Mouse (Mus musculus) urinary bladder, postnatal 10 days (tissue): Measurements from ENCODE around the gene Sema4b.

Experiments used
- DNase-seq: peaks from one replicate; pipeline ENCODE4 v3.0.0; 2022; ENCODE audit warnings: low spot score

The Sema4b gene

DNA sequence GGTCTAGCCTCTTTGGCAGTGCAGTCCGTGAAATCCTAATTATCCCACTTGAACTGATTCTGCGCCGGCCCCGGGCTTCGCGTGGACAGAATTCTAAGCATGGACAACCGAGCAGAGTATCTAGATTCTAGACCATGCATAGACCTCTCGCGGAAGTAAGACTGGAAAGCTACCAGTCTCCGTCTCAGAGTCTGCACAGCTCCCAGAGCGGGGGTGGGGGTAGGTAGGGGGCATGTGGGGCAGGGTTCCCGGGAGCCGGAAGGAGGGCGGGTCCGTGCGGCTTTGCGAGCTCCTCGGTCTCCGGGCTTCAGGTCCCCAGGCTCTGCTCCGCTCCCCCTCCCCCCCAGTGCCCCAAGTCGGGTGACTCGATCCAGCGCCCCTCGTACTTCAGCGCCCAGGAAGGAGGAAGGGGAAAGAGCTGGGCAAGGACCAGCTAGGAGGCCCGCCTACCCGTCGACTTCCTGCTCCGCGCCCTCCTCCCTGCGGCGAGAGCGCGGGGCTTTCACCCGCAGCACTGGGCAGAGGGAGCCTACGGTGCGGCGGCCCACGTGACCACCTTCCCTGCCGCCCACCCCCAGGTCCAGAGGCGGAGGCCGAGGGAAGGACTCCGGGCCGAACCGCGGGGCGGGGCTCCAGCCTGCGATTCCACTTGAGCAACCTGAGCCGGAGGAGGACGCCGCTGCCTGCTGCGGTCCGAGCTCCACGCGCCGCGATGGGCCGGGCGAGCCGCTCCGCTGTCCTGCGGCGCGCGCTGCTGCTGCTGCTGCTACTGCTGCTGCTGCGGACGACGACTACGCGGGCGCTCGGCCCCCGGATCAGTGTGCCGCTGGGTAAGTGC lies 11.5 kb downstream of the Sema4b start:
- DNase-seq = peak; percentile 49

DNA sequence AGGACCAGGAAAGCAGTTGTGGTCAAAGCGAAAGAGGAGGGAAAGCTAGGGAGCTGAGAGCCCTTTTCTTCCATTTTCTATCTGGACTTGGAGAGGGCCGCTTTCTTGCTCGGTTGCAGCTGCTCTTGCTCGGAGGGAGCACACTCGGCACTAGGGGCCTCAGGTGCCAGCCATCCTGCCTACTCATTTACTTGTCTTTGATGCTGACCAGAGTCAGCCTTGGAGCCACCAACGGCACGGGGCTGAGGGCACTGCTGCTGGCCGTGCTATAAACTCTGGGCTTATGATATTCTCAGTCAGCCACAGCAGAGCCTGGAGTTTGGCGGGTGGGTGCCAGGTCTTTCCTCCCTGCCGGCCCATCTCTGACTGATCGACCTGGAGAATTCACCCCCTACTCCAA lies 12.2 kb downstream of the Sema4b start:
- DNase-seq = no peak

DNA sequence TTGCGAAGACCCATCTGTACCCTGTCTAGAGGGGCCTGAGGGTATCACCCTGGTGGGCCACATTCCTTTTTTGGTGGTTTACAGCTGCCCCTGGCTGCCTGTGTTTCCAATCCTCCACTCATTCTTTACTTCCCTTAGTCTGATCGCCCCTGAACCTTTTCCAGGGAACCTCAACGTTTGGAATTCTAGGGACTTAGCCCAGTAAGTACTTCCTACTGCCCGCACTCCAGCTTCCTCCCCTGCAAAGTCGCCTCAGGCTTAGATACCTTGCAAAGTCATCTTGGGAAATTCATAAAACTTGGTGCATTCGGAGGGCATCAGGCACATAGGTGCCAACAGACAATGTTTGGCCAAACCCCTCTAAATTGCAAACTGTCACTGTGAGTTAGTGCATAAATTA lies 12.6 kb downstream of the Sema4b start:
- no peak for DNase-seq

DNA sequence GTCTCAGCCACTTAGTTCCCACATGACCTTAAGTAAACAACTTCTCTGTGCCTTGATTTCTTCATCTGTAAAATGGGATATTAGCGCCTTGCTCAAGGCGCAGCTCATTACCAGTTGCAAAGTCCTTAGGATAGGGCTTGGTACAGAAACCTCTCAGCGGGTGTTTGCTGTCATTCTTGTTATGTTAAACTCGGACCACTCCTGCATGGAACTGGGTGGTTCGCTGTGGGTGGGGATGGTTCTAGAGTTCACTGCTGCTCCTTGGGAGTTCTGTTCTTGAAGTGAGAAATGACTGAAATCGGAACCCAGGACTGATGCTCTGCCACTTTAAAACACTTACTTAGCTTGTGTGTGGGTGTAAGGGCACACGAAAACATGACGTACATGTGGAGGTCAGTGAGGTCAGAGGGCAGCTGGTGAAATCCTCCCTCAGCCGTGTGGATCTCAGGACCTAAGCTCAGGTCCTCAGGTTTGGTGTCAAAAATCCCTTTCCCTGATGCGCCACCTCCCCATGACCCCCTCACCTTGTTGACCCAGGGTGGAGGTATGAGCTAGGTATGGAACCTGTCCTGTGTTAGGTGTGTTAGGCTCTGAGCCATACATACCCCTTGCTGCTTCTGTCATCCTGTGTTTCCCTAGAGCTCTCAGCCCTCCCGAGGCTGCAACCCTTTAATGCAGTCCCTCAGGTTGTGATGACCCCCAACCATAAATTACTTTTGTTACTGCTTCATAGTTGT lies 13.4 kb downstream of the Sema4b start:
- DNase-seq = no peak

DNA sequence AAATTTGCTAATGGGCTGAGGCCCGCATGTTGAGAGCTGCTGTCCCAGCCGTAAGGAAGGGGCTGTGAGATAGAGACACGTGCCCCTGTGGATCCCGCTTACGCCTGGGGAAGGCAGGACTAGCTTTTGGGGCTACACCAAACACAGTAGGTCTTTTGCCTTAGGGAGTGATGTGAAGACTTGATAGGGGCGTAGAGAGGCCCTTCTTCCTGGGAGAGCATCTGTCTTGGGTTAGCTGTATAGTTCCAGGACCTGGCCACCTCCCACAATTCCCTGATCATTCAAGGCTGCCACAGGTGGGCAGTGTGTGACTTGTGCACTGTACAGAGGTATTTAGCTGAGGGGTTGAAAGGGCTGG lies 13.9 kb downstream of the Sema4b start:
- no peak for DNase-seq

DNA sequence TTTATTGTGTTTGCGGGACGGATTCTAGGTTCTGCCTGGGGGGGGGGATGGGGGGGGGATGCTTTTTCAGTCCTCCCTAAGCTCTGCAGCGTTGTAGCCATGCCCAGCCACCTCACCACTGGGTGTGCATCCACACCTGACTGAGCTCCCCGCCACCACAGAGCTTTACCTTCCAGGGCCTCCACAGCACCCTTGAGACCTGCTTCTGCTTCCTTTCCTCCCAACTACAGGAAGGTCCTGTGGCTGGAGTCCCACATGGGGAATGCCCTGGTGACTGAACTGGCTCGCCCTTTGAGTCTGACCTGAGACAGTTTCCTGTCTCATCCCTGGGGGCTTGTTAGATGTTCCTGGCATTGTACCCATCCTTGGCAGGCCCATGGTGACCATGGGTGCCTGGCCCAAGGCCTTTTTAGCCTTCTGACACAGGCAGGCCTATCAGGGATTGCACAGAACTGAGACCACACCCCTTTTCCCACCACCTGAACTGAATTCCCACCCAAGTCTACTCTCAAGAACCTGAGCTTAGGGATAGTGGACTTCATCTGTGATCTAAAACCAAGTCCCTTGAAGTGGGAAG lies 14.4 kb downstream of the Sema4b start:
- DNase-seq = no peak

DNA sequence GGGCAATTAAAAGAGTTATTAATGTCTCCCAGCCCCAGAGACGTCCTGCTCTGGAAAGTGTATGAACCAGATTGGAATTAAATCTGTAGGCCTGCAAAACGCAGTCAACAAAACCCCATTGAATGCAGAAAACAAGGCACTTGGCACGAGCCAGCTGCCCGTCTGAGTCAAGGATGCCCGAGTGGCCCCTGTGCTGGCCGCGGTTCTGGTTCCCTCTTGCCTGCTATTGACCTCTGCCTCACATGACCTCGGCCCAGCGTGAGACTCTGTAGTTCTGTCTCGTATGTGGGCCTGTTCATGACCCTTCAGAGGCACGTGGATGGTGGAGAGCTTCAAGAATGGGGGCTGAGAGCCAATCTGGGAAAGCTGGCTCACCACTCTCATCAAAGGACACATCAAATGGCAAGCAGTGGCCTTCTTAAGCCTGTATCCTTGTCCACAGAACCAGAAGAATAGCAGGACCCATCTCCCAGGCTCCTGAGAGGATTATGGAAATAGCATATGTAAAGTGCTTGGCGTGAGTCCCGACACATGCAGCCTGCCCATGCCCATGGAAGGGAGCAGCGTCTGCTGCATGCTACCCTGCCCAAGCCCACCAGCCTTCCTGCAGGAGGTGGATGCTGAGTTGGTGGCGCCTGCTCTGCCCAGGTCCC lies 15.4 kb downstream of the Sema4b start:
- DNase-seq = no peak

DNA sequence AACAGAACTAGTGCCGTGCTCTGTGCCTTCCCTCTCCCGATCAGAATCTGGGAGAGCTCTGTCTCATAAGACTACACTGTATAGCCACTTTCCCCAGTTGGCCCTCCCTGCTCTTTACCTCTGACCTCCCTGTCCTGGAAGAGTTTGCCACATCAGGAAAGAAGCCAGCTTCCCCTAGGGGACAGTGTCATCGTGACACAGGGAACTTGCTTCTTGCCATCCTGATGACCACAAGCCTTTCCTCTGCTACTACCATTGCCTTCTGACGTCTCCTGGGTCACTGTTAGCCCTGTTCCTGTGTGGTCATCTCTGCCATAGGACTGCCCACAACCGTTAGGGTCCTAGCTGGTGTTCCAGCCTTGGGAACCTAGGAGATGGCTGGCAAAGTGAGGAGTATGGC lies 16.3 kb downstream of the Sema4b start:
- DNase-seq = no peak

DNA sequence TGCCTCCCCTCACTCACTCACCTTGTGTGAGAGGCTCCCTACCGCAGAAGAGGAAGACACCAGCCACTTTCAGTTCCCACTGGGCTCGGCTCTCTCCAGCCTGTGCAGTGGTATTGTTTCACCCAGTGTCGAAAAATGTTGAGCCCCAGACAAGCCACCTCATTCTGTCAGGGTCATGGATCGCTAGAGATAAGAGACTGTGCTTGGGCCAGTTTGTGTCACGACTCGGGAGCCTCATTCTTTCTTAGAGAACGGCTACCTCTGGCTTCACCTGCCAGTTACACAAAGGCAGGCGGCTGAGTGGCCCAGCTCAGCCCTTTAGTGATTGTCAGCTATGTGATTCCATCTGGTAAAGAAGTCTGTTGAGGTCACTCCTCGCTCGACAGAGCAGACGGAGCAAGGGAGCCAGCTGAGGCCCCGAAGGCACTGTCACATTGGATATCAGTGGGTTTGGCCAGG lies 17.0 kb downstream of the Sema4b start:
- no peak for DNase-seq

DNA sequence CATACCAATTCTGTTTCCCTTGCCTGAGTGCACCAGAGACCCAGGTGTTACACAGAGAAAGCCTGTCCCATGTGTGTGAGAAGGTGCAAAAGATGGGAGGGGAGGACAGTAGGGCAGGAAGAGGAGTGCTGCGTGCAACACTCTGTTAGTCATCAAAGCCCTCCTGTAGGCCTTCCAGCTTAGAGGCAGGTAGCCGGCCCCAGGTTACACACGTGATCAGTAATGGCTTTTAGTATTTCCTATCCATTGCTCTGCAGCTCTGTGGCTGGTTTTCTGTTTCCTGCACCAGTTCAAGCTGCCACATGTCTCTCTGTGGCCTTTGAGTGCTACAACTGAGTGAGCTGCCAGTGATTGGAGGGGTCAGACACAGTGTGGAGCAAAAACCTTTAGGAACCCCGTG lies 17.7 kb downstream of the Sema4b start:
- no peak for DNase-seq

DNA sequence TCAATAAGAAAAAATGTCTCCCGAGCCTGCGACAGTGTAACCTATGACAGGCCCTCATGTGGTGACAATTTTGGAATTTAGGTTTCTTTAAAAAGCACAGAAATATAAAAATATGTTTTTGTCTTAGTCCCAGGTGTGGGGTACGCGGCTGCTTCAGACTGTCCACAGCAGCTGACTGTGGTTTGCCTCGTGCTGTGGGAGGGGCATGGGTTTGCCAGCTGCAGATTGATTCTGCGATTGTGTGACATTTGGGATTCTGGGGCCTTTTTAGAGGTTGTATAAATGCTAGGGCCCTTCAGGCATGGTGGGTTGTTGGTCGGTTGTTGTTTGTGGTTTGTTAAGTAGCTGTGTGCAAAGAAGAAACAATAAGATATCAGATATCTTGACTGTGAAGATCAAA lies 18.3 kb downstream of the Sema4b start:
- no peak for DNase-seq

DNA sequence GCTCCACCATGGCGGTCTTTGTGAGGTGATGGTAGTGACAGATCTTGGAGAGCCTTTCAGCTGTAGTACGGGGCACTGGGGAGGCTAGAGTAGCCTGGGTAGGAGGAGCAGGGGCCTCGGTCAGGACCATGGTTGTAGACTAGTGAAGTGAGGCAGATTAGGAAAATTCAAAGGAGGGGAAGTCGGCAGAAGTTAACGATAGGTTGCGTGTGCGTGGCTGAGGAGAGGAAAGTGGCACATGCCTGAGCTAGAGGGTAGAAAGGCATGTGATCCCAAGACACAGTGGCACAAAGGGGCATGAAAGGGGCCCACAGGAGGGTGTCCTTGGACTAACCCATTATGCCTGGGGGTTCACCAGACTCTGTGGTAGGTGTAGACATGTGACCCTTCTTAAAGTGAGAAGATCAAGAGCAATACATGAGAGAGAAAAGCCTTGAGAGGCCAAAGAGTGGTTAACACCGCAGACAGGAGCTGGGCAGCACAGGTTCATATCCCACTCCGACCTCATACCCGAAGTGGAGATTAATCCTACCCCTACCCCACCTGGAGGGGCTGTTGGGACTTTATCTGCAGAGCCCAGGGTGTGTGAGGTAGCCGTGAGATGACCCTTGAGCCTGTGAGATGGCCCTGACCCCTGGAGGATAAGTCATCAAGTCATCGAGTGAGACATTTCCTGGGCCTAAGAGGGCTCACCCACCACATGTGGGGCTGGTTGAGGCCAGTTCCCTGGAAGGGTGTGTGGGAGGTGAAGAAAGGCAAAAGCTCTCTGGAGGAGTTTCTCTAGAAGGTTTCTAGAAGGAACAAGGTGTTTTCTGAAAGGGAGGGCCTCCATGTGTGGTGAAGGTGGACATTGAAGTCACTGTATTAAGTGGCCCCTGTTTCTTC lies 19.3 kb downstream of the Sema4b start:
- no peak for DNase-seq

DNA sequence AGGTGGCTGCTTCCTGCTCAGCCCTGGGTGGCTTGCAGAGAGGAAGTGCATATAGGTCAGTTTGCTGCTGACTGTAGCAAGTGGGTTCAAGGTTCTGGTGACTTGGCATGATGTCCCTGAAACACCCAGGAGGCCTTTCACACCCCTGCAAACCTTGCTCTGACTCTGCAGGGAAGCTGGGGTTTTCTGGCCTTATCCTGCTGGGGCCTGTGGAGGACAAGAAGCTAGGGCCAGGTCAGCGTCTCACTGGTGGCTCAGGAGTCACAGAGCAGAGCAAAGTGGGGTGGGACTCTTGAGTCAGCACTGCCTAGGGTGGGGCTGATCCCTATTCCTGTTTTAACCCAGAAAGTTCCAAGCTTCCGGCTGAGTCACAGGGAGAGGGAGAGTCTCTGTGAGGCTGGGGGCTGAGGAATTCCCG lies 20.7 kb downstream of the Sema4b start:
- DNase-seq = no peak

DNA sequence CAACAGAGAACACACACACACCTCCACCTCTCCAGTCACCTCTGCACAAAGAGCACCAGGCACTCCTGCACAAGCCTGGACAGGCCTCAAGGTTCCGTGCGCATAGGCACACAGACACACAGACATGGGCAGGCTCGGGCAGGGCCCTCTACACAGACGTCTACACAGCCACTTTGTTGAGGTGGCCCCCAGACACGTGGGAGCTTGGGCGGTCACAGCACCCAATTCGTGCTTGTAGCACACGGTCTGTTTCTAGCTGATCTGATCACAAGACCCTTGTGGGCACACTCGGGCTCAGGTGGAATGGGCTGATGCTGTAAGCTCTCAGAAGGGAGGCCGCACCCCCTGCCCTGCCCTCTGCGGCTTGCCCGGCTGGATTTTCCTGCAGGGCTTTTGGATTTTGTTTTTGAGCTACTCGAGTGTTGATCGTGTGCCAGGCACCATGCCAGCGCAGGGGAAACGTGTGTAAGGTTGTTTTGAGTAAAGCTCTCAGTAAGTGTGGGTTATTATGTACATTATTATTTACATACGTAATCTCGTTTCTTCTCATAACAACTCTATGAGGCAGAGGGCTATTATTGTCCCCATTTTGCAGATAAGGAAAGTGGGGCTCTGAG lies 21.5 kb downstream of the Sema4b start:
- DNase-seq = no peak

DNA sequence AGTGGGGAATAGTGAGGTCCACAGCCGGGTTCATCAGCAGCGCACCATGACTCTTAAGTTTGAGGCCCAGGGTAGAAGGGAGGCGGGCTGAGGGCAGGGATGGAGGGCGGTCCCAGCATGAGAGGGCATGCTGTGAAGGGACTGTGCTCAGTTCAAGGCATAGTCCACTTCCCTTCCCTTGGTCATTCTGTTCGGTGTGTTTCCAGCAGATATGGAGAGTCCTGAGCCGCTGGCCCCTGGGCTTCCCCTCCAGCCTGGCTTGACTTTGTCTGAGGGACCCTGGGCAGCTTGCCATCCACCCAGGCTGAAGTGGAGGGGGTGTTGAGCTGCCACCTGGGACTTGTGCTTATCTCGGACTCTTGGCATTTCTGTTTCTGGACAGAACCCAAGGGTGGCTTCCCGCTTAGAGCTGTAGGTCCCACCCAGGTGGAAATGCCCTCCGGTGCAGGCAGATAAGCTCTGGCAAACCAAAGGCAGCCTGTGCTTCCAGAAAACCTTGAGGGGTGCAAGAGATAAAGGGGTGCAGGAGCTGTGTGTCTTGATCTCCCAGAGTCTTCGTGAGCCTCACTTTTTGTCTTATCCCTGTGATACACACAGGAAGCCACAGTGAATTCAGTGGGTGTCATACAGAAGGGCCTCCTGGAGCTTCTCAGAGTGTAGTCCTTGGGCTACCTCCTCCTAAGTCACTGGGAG lies 22.2 kb downstream of the Sema4b start:
- no peak for DNase-seq

DNA sequence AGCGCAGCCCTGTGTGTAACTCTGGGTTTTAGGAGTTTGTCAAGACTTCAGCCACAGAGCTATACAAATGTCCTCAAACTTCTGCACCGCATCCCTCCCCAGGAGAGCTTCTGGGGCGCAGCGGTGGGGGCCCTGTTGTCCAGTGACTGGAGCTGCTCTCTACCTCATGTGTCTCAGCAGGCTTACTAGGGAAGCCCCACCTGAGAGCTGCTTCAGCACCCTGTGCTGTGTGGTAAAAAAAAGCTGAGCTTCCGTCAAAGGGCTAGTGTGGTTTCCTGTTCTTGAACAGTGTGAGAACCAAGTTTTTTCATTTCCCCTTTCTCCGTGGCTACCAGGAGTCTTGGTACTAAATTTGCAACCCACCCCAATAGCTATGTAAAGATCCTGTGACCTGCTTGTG lies 23.0 kb downstream of the Sema4b start:
- DNase-seq = no peak

DNA sequence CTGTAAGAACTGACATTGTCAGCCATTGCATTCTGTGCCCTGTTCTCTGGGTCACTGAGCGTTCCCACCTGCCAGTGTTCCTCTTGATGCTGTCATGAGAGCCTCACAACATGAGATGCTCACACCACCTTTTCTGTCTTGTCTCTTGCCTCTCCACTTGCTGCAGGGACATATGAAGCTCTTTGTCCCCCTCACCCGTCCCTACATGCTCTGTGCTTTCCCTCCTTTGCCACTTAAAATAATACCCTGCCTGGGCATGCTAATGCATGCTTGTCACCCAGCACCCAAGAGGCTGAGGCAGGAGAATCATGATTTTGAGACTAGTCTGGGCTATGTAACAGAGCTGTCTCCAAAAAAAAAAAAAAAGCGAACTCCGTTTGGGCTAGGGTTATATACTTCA lies 24.3 kb downstream of the Sema4b start:
- no peak for DNase-seq

DNA sequence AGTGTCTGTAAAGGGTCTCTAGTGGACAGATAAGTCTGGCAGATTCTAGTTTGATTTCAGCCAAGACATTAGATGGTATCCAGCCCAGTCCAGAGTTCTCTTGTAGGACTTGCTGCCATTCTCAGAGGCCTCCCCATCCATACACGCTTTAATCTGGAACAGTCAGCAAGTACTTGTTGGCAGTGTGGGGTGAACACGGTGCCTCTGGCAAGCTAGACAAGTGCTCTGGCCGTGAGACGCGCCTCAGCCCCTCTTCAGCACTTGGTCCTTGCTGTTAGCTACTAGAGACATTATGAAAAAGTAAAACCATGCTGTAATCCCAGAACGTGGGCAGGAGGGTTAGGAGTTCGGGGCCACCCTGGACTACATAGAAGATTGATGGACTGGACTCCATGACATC lies 27.0 kb downstream of the Sema4b start:
- no peak for DNase-seq

DNA sequence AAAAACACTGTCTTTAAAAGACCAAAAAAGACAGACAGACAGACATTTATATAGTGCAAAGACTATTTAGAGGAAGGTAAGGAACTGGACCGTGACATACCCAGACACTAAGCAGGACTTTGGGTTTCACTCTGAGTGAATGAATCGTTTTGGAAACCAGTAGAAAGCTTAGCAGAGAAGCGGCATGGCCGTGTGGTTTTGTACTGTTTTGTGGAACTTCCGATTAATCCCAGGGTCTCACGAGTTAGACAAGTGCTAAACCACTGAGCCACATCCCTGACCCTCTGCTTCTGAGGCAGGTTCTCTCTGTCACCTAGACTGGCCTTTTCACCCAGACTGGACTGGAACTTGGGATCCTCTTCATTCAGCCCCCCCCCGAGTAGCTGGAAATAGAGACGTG lies 27.8 kb downstream of the Sema4b start:
- no peak for DNase-seq

DNA sequence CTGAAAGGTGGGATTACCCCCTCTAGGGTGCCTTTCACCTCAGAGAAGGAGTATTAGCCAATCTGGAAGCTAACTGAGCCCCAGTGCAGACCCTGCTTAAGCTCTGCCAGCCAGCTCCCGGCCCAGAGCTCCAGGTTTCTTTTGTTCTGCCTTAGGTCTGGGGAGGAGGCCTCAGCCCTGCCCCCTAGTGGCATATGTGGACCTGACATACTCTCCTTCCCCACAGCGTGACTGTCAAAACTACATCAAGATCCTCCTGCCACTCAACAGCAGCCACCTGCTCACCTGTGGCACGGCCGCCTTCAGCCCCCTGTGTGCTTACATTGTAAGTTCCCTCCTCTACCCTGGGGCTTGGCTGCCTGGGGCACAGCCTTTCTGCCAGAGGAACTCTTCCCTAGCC lies 28.8 kb downstream of the Sema4b start:
- DNase-seq = no peak

DNA sequence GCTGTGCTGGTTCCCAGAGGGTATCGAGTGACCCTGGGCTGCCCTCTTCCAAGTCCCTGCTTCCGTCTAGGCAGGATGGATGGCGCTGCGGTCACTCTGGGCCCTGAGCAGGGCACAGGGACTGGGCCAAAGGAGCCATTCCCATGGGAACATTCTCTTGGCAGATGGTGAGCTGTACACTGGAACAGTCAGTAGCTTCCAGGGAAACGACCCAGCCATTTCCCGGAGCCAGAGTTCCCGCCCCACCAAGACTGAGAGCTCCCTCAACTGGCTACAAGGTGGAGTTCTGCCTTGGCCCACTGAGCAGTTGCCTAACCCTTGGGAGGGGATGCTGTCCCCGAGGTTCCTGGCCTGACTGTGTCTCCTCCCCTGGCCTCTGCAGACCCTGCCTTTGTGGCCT lies 29.9 kb downstream of the Sema4b start:
- no peak for DNase-seq
